Mouse (Mus musculus): ENCODE results near the gene Spon1. TPM values are rescaled to one million over a fixed set of nuclear protein-coding genes. Genes with fewer than 3 reads are reported as not detected.

Gene Spon1
- polyA plus RNA-seq, 2 experiments: 9.0 to 13.8 TPM

DNA sequence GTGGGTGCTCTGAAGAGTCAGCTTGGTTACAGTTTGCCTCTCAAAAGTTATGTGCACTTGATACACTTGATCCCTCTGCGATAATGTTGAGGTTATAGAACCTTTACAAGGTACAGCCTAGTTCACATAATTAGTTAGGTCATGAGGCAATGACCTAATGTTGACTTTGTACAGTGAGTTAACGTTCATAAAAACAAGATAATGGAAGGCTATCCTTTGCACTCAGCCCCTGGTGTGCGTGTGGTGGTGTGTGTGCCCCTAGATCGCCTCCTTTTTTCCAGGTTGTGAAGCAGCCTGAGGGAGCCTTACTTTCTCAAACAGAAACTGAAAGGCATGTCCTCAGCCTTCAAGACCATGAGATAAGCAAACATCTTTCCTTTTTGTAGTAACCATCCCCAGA lies 31.3 kb downstream of the Spon1 start:
- Histone ChIP-seq H3K9me3 (ENCODE audit: control insufficient read depth, low read length) (no peaks in the 10 kb centered on the region), H3K4me1 (ENCODE audit: control insufficient read depth, insufficient read depth, low read length) (no peaks in the 10 kb centered on the region), H3K4me2 (replicated peaks; ENCODE audit: low read depth, low read length, severe bottlenecking) (no peak overlapping the region), H3K27ac (replicated peaks; ENCODE audit: low read depth, low read length) (no peak overlapping the region), H3K36me3 (ENCODE audit: control insufficient read depth, insufficient read depth, low read length) (no peaks in the 10 kb centered on the region), H3K27me3 (ENCODE audit: control insufficient read depth, insufficient read depth, low read length) (no peaks in the 10 kb centered on the region), H3K9ac (ENCODE audit: low read depth, low read length, severe bottlenecking) (no peak overlapping the region), H3K4me3 (replicated peaks; ENCODE audit: low read length) (no peak overlapping the region)
- TF ChIP-seq POLR2A (IDR thresholded peaks at IDR 0.05; ENCODE audit: borderline replicate concordance, extremely low read depth, insufficient read depth, insufficient read length): no peak
- 89% methylated on average over 4 of the region's 4 CpGs for WGBS
- no peak for DNase-seq (ENCODE audit: low spot score)
- no peak for ATAC-seq (ENCODE audit: low FRiP score, low read depth)

DNA sequence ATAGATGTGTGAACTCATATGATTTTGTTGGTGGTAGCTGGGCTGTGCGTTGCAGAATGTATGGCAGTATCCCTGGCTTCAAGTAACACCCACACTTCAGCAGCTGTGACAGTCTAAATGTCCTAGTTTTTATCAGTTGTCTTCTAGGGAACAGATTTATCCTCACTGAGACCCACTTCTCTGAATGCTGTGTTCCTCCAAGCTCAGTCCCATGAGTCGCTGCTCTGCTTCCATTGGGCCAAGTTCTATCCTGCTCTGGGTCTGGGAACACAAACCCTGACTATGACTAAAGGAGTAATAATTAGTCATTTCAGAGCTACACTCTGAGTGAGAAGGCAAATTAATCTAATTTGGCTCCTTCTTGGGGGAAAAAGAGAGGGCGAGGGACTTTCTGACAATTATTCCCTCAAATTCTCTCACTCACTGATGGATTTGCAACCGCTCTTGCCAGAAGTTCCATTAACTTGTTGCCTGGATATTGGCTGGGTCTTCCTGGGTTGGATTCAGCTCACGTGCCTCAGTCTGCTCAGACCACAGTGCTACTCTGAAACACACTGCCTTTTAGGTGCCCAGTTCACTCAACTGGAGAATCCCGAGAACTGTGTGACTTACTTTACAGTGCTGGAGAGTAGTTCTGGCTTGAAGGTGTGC lies 32.9 kb downstream of the Spon1 start:
- no peaks in the 10 kb centered on the region for H3K9me3 ChIP-seq (ENCODE audit: control insufficient read depth, low read length)
- no peaks in the 10 kb centered on the region for H3K4me1 ChIP-seq (ENCODE audit: control insufficient read depth, insufficient read depth, low read length)
- ATAC-seq (ENCODE audit: low FRiP score, low read depth) (no peak), DNase-seq (ENCODE audit: low spot score) (no peak)
- no peak for TF ChIP-seq POLR2A (IDR thresholded peaks at IDR 0.05; ENCODE audit: borderline replicate concordance, extremely low read depth, insufficient read depth, insufficient read length)
- 86% methylated on average over 6 of the region's 6 CpGs for WGBS
- no peak overlapping the region for H3K4me2 ChIP-seq (replicated peaks; ENCODE audit: low read depth, low read length, severe bottlenecking)
- no peaks in the 10 kb centered on the region for H3K36me3 ChIP-seq (ENCODE audit: control insufficient read depth, insufficient read depth, low read length)
- no peak overlapping the region for H3K4me3 ChIP-seq (replicated peaks; ENCODE audit: low read length)
- no peak overlapping the region for H3K9ac ChIP-seq (ENCODE audit: low read depth, low read length, severe bottlenecking)
- no peaks in the 10 kb centered on the region for H3K27me3 ChIP-seq (ENCODE audit: control insufficient read depth, insufficient read depth, low read length)
- H3K27ac ChIP-seq (replicated peaks; ENCODE audit: low read depth, low read length): no peak overlapping the region

DNA sequence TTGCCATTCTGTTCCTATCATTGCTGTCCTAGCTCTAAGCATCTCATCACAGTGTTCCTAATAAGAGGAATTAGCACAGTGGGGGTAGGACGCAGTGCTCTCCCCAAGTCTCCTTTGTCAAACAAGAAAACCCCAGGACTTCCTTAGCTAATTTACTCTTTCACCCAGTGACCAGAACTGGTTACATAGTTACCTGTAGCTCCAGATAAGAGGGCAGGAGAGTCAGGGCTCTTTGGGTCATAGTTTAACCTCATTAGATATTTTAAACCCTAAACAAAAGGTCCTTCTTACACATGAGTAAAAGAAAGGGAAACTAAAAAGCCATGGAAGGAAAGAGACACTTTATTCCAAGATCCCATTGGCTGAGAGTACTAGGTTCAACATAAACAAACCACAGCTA lies 44.0 kb downstream of the Spon1 start:
- Histone ChIP-seq H3K4me3 (replicated peaks; ENCODE audit: low read length) (no peak overlapping the region), H3K36me3 (ENCODE audit: control insufficient read depth, insufficient read depth, low read length) (no peaks in the 10 kb centered on the region), H3K27me3 (ENCODE audit: control insufficient read depth, insufficient read depth, low read length) (no peaks in the 10 kb centered on the region), H3K4me1 (ENCODE audit: control insufficient read depth, insufficient read depth, low read length) (no peaks in the 10 kb centered on the region), H3K4me2 (replicated peaks; ENCODE audit: low read depth, low read length, severe bottlenecking) (no peak overlapping the region), H3K27ac (replicated peaks; ENCODE audit: low read depth, low read length) (no peak overlapping the region), H3K9me3 (ENCODE audit: control insufficient read depth, low read length) (no peaks in the 10 kb centered on the region), H3K9ac (ENCODE audit: low read depth, low read length, severe bottlenecking) (no peak overlapping the region)
- ATAC-seq (ENCODE audit: low FRiP score, low read depth) (no peak), DNase-seq (ENCODE audit: low spot score) (no peak)
- no peak for TF ChIP-seq POLR2A (IDR thresholded peaks at IDR 0.05; ENCODE audit: borderline replicate concordance, extremely low read depth, insufficient read depth, insufficient read length)
- 75% methylated on average over 1 of the region's 1 CpGs for WGBS

DNA sequence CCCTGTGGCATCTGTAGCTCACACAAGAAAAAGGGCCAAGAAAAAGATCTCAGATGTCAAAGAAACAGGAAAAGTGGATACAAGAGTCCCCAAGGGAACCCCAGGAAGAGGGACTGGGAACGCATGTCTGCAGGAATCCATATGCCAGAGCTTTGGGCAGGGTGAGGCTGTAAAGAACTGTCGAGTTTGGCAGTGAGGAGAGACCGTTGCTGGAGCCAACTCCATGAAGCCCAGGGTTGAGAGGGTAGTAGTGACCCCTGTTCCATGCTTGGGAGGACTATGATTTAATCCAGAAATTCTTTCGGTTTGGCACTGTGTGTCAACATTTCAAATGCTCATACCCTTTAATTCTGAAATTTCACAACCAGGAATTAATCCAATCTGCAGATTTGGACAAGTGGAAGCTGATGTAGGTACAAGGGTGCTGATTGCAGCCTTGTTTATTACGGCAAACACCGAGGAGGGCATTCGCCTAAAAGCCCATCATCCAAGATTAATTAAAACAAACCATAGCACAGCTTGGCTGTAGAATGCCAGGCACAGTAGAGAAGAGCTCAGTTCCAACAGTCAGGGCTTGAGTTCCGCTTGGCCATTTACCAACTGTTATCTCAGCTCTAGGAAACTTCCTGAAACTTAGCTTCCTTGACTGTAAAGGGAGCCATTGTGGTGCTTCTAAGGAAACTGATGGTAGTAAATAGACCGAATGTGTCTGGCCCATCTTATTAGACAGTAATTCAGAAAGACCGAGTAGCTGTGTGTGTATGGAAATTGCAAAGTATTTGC lies 45.8 kb downstream of the Spon1 start:
- H3K4me2 ChIP-seq (replicated peaks; ENCODE audit: low read depth, low read length, severe bottlenecking): no peak overlapping the region
- no peak overlapping the region for H3K4me3 ChIP-seq (replicated peaks; ENCODE audit: low read length)
- DNase-seq (ENCODE audit: low spot score): no peak
- H3K9ac ChIP-seq (ENCODE audit: low read depth, low read length, severe bottlenecking): no peak overlapping the region
- no peaks in the 10 kb centered on the region for H3K9me3 ChIP-seq (ENCODE audit: control insufficient read depth, low read length)
- no peak overlapping the region for H3K27ac ChIP-seq (replicated peaks; ENCODE audit: low read depth, low read length)
- WGBS: 83% methylated on average over 10 of the region's 10 CpGs
- H3K36me3 ChIP-seq (ENCODE audit: control insufficient read depth, insufficient read depth, low read length): no peaks in the 10 kb centered on the region
- H3K27me3 ChIP-seq (ENCODE audit: control insufficient read depth, insufficient read depth, low read length): no peaks in the 10 kb centered on the region
- ATAC-seq (ENCODE audit: low FRiP score, low read depth): no peak
- no peaks in the 10 kb centered on the region for H3K4me1 ChIP-seq (ENCODE audit: control insufficient read depth, insufficient read depth, low read length)
- TF ChIP-seq POLR2A (IDR thresholded peaks at IDR 0.05; ENCODE audit: borderline replicate concordance, extremely low read depth, insufficient read depth, insufficient read length): no peak

DNA sequence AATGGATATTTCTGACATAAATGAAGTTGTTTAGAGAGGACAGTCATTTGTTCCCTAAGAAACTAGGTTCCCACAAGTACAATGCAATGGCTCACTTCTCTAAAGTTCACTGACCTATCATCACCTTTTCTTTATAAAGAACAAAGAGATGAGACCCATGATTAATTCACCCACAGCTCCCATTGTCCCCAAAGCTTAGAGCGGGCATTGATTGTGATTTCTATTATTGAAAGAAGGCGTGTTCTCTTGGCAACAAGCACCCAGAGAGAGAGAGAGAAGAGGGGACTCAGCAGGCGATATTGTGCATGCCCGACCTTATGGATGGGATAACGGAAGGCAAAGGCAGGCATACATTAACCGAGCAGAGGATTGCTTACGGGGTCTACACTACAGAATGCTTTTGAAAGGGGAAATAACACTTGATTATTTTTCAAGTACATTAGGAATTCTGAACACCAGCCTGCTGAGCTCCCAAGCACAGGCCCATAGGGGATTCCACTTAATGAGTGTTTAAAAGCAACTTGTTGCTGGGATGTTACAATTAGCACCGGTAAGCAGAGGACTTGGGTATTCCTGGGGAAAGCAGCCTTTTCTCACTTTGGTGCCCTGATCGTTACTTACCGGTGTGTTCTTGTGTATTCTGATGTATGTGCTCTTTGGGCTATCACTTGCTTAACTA lies 48.4 kb downstream of the Spon1 start:
- ATAC-seq (ENCODE audit: low FRiP score, low read depth): no peak
- TF ChIP-seq POLR2A (IDR thresholded peaks at IDR 0.05; ENCODE audit: borderline replicate concordance, extremely low read depth, insufficient read depth, insufficient read length): no peak
- no peaks in the 10 kb centered on the region for H3K9me3 ChIP-seq (ENCODE audit: control insufficient read depth, low read length)
- H3K36me3 ChIP-seq (ENCODE audit: control insufficient read depth, insufficient read depth, low read length): no peaks in the 10 kb centered on the region
- 82% methylated on average over 10 of the region's 10 CpGs for WGBS
- no peaks in the 10 kb centered on the region for H3K27me3 ChIP-seq (ENCODE audit: control insufficient read depth, insufficient read depth, low read length)
- no peak for DNase-seq (ENCODE audit: low spot score)
- no peak overlapping the region for H3K4me2 ChIP-seq (replicated peaks; ENCODE audit: low read depth, low read length, severe bottlenecking)
- no peak overlapping the region for H3K4me3 ChIP-seq (replicated peaks; ENCODE audit: low read length)
- H3K9ac ChIP-seq (ENCODE audit: low read depth, low read length, severe bottlenecking): no peak overlapping the region
- H3K27ac ChIP-seq (replicated peaks; ENCODE audit: low read depth, low read length): no peak overlapping the region
- 0 out of 2 replicates have a peak, but pooled peaks cover 4% of the 10 kb centered on the region for H3K4me1 ChIP-seq (ENCODE audit: control insufficient read depth, insufficient read depth, low read length)

All from limb, embryonic 14.5 days (tissue).